Mouse (Mus musculus) urinary bladder, postnatal 14 days (tissue): ENCODE measurements at regions not wholly inside any gene's neighbourhood (a gene's known extent, or its start where the extent isn't known, plus 50 kb on each side); places are given as distances from the start of the nearest gene placed in this dataset.
"Not testable (repeated sequence)": the region's sequence is repeated elsewhere in the genome, so short reads cannot be mapped to it uniquely, and the experiment has no call there.

ENCODE experiments used
- DNase-seq: peaks from one replicate; pipeline ENCODE4 v3.0.0; 2021; ENCODE audit warnings: low spot score

- no peak for DNase-seq
These were observed 54.7 kb upstream of the Nlrp1b start for GRCm38 (mm10) chr11:71285193-71285592.

- not testable (repeated sequence) for DNase-seq
These were observed 57.7 kb upstream of the Nlrp1b start for GRCm38 (mm10) chr11:71288243-71288642.

- DNase-seq = no peak
These were observed 59.0 kb upstream of the Nlrp1b start for GRCm38 (mm10) chr11:71289490-71289889.

GRCm38 (mm10) chr11:71299479-71299878, 68.9 kb upstream of the Nlrp1b start:
- DNase-seq = peak; percentile 10

GRCm38 (mm10) chr11:71323439-71323838, 92.9 kb upstream of the Nlrp1b start:
- DNase-seq = no peak

- DNase-seq = no peak
These were observed 106.9 kb upstream of the Nlrp1b start for GRCm38 (mm10) chr11:71337428-71337827.

GRCm38 (mm10) chr11:71346024-71346423, 115.5 kb upstream of the Nlrp1b start:
- no peak for DNase-seq

GRCm38 (mm10) chr11:71357089-71357488, 126.6 kb upstream of the Nlrp1b start:
- no peak for DNase-seq

GRCm38 (mm10) chr11:71360856-71361255, 130.3 kb upstream of the Nlrp1b start:
- DNase-seq = no peak

- no peak for DNase-seq
These were observed 141.3 kb upstream of the Nlrp1b start for GRCm38 (mm10) chr11:71371871-71372270.

GRCm38 (mm10) chr11:71375132-71375531, 144.6 kb upstream of the Nlrp1b start:
- DNase-seq = no peak

GRCm38 (mm10) chr11:71388411-71388810, 157.9 kb upstream of the Nlrp1b start:
- no peak for DNase-seq

- no peak for DNase-seq
These were observed 159.1 kb upstream of the Nlrp1b start for GRCm38 (mm10) chr11:71389659-71390058.

- no peak for DNase-seq
These were observed 159.6 kb upstream of the Nlrp1b start for GRCm38 (mm10) chr11:71390151-71390550.

- no peak for DNase-seq
These were observed 160.1 kb upstream of the Nlrp1b start for GRCm38 (mm10) chr11:71390616-71391015.

- no peak for DNase-seq
These were observed 162.9 kb upstream of the Nlrp1b start for GRCm38 (mm10) chr11:71393406-71393805.

- DNase-seq = no peak
These were observed 164.5 kb upstream of the Nlrp1b start for GRCm38 (mm10) chr11:71395023-71395422.

GRCm38 (mm10) chr11:71395631-71396030, 165.1 kb upstream of the Nlrp1b start:
- no peak for DNase-seq

- no peak for DNase-seq
These were observed 169.8 kb upstream of the Nlrp1b start for GRCm38 (mm10) chr11:71400351-71400750.

- no peak for DNase-seq
These were observed 171.1 kb upstream of the Nlrp1b start for GRCm38 (mm10) chr11:71401411-71402276.

- DNase-seq = no peak
These were observed 173.8 kb upstream of the Nlrp1b start for GRCm38 (mm10) chr11:71404361-71404760.

- no peak for DNase-seq
These were observed 176.5 kb upstream of the Nlrp1b start for GRCm38 (mm10) chr11:71407043-71407442.

- DNase-seq = no peak
These were observed 178.8 kb upstream of the Nlrp1b start for GRCm38 (mm10) chr11:71409211-71409765.

- DNase-seq = no peak
These were observed 180.0 kb upstream of the Nlrp1b start for GRCm38 (mm10) chr11:71410582-71410981.
